Mouse (Mus musculus): ENCODE results near the gene Smpd2.

Gene Smpd2

DNA sequence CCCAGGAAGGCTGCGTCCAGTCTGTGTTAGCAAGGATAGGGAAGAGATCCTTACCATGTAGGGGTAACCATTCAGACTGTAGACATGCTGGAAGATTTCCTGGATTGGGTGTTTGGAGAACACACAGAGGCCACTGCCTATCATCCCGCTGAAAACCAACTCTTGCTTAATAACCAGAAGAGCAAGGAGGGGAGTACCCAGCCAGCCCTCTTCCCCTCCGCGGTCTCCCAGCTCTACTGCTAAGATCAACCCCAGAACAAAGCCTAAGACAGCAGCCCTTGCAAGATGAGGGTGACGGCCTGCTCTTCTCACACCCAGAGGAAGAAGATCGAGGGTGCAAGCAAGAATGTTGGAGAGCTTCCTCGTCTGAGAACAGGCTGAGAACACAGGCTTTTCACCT is 1.3 kb downstream of the Smpd2 start:
- no peak for DNase-seq (ENCODE audit: low spot score)

DNA sequence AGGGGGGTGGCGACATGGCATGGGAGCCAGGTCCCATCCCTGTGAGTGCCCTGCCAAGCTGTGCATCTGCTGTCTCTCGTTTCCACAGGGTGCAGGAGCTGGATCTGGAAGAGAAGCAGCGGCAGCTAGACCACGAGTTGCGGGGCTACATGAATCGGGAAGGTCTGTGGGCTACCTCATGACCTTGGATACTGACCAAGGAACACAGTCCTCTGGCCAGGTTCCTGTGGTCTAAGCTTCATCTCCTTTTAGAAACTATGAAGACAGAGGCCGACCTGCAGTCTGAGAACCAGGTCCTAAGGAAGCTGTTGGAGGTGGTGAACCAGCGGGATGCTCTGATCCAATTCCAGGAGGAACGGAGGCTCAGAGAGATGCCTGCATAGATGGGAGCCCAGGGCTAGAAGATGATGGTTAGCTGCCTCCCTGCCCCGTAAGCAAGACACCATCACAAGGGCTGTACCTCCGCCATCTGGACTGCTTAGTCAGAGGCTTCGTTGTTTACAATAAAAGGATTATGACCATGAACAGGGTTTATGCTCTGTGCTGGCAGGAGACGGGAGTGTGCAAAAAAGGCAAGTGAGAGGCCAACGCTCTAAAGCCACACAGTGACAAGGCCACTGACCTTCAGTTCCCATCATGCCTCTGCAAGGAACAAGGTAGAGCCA is 3.5 kb downstream of the Smpd2 start:
- DNase-seq (ENCODE audit: low spot score) = no peak

DNA sequence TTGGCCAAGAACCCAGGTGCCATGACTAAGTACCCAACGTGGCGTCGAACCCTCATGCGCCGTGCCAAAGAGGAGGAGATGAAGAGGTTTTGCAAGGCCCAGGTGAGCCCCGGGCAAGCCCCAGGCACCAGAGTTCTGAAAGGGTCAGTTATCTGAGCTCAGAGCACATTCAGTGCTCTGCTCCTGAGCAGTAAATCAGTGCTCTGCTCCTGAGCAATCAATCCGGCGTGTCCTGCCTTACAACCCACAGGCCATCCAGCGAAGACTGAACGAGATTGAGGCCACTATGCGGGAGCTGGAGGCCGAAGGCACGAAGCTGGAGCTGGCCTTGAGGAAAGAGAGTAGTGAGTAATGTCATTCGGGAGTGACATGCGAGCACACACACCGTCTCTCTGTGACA is 4.4 kb downstream of the Smpd2 start:
- no peak for DNase-seq (ENCODE audit: low spot score)

DNA sequence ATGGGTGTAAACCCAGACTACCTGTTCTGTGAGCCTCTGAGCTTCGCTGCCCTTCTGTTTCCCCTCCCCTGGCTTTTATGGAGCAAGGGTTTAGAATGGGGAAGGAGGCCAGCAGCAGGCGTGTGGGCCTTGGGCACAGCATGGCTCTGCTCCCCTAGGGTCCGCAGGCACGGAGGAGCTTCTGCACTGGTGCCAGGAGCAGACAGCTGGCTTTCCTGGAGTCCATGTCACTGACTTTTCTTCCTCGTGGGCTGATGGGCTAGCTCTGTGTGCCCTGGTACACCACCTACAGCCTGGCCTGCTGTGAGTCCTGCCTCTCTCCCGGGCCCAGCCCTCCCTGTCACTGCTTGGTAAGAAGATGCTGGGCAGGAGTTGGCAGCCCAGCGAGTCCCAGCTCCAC is 7.7 kb downstream of the Smpd2 start:
- DNase-seq (ENCODE audit: low spot score) = no peak

DNA sequence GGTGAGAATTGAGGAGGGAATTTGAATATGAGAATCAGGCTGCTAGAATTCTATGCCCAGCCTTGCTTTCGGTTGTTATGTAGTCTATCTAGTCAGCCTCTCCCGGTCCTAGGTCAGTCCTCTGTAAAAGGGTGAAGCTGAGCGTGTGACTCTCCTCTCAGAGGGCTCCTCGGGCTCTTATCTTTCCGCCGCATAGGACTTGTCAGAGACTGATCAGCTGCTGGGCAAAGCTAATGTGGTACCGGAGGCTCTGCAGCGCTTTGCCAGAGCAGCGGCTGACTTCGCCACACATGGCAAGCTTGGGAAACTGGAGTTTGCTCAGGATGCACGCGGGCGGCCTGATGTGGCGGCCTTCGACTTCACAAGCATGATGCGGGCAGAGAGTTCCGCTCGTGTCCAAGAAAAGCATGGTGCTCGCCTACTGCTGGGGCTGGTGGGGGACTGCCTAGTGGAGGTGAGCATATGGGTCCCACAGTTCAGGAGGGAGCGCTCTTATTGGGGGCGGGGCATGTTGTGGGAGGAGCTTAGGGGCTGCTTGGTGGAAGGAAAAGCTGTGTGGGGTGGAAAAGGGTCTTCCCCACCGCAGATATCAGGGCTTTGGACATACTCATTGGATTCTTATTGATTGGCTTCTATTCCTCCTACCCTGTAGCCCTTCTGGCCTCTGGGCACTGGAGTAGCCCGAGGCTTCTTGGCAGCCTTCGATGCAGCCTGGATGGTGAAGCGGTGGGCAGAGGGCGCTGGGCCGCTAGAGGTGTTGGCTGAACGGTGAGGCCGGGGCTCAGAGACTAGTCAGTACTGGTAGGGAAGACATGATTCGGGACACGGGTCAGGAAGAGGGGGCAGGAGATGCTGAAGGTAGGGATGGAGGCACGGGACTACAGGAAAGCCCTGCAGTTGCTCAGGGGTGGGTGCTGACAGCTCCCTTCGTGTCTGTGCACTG is 9.0 kb downstream of the Smpd2 start:
- no peak for DNase-seq (ENCODE audit: low spot score)

DNA sequence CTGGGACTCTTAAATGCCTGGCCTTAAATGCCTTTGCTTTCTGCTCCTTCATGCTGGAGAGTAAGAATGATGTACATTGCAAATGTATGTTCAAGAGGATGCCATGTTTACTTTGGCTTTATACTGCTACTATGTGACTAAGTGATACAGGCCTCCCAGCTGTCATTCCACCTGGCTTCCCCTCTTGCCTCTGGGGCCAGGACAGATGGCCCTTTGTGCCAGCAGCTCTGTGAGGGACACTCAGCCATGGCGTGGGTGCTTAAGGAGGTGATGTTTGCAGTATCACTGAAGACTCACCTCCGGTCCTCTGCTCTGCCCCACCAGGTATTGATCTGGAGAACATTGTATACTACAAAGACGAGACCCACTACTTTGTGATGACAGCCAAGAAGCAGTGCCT is 10.2 kb downstream of the Smpd2 start:
- DNase-seq (ENCODE audit: low spot score) = no peak

DNA sequence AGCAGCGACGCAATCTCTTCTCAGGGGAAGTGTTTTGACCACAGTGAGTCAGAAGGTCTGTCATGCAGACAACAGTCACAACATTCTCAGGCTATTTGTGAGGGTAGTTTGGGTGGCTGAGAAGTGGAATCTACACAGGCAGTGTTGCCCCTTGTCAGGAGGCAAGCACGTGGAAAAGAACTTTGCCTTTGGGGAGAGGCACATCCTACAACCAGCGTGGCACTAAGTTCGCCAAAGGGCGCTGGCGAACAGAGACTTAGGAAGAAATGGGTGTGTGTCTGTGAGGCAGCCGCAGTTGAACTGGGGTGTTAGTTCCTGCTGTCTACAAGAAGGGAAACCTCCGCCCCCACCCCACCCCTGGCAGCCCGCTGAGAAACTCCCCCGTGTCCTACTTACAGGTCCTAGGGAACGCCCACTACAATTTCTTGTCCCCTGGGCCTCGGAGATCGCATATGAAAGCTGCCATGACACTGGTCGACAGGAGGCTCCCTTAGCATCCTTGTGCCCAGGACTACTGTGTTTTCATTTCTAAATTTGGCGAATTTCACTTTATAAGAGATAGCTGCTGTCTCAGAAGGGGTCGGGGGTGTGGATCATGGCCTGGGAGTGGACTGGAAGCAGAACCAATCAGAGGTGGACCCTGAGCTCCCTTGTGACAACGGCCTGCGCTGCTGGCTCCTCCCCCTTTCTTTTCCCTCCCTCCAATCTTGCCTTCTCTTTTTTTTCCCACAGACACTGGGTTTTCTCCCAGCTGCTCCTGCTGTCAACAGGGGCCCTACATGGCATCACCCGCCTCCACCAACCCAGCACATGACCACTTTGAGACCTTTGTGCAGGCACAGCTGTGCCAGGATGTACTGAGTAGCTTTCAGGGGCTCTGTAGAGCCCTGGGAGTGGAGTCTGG is 12.6 kb downstream of the Smpd2 start:
- DNase-seq (ENCODE audit: low spot score) = peak; percentile 26

DNA sequence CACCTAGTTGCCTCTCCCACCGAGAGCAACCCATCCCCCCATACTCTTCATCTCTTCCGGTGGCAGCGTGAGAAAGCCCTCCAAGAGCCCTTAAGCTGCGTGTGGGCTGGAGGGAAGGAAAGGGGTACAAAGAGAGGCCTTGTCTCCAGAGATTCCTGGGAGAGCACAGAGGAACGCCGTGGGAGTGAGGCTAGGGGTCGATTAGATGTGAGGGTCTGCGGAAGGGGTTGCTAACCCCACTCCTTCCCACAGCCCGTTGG is 13.2 kb downstream of the Smpd2 start:
- no peak for DNase-seq (ENCODE audit: low spot score)

DNA sequence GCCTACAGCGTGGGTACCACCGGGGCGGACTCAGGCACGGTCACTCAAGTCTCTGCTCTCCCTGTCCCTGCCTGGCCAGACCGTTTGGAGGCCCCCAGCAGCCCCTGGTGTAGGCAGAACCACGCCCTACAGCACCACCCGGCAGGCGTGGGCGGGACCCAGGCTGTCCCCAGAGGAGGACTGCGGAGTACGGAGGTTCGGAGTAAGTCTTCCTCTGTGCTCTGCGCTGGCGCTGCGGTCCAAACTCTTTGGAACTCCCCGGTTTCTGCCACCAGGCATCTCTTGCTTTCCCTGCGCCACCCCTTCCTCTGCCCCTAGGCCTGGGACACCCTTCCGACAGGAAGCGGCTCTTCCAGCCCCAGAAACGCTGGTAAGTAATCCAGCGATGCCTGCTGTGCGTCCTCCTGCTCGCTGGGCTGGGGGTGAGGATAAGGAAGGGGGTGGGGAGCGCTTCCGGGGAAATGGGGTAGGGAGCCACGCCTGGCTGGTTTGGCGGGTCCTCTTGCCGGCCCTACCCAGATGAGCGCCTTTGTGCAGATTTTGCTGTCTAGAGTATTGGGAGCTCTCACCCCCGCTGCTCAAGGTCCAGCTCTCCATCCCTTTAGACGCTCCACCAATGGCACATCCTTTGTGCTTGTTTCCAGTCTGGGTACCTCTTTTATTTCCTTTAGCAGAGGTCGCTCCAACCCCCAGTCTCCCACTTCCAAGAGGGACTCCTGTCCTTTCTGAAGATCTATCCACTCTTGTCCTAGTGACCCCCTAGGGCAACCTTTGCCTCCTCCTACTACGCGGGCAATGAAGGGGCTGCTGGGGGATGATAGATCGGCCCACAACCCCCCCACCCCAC is 13.8 kb downstream of the Smpd2 start, which contains the start of gene Mical1:
Gene Mical1, plus strand, starts transcription at position 144 of the 847 bp plus-strand sequence.
- peak; percentile 39 for DNase-seq (ENCODE audit: low spot score)

DNA sequence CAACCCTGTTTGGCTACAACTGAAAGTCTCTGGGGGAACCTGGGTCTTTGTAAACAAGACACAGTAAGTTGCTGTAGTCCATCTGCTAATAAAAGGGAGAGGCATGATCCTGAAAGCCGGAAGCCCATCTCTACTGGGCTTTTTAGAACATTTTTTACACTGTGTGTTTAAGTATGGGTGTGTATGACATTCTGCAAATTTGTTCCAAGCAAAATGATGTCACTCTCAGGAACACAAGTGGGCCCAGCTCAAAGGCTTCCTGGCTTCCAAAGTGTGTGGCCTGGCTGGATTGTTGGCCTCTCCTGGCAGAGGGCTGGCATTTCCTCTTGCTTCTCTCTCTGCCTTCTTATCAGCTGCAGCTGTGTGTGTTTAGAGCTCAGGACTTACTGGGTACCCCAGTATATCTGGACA is 15.2 kb downstream of the Smpd2 start:
- DNase-seq (ENCODE audit: low spot score) = no peak

DNA sequence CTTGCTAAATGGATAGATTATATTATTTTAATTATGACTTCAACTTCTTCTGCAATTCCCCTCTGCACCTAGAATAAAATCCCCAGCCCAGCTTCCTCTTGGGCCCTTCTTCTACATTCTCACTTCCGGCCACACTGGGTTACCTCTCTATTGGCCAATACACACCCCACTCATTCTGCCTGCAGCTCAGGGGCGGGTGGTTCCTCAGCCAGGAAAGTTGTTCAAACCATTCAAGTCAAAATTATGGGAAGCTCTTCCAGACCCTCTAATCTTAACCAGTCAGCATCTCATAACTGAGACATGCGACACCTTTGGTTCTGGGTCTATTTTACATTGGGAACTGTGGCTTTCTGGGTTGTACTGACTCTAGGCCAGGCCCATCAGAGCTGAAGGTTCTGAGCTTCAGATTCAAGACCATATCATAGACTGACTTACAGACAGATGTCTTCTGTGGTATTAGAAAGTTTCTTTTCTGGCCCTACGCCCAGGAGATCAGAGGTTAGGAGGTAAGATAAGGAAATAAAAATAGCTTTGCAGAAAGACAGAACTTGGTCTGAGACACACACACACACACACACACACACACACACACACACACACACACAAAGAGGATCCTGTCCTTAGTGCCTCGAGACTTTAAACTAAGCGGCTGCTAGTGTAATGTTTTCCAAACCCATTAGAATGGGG is 16.2 kb downstream of the Smpd2 start:
- DNase-seq (ENCODE audit: low spot score) = no peak

DNA sequence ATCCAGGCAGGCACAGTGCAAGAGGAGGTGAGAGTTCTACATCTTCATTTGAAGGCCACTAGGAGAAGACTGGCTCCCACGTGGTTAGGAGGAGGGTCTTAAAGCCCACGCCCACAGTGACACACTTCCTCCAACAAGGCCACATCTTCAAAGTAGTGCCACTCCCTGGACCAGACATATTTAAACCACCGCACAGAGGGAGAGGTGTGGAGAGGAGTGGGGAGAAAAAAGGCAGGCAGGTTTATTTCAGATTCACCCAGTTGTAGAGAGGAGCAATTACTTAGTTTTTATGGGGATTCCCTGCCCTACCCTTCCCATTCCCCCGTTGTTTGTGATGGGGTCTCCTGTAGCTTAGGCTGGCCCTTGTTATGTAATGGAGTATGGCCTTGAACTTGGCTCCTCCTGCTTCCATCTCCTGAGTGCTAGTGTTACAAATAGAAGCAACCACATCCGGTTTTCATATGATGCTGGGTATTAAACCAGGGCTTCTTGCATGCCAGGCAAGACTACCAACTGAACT is 17.1 kb downstream of the Smpd2 start:
- no peak for DNase-seq (ENCODE audit: low spot score)

DNA sequence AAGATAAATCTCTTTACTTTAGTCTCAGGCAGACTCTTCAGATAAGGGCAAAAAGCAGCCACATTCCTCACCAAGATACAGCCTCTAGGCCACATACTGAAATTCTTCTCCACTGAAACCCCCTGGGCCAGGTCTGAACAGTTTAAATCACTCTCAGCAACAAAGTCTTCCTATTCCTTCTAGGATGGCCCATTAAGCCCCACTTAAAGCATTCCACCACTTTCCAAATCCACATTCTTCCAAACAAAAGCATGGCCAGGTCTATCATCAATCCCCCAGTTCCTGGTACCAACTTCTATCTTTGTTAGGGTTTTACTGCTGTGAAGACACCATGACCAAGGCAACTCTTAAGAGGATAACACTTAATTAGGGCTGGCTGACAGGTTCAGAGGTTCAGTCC is 17.6 kb downstream of the Smpd2 start:
- DNase-seq (ENCODE audit: low spot score) = no peak

DNA sequence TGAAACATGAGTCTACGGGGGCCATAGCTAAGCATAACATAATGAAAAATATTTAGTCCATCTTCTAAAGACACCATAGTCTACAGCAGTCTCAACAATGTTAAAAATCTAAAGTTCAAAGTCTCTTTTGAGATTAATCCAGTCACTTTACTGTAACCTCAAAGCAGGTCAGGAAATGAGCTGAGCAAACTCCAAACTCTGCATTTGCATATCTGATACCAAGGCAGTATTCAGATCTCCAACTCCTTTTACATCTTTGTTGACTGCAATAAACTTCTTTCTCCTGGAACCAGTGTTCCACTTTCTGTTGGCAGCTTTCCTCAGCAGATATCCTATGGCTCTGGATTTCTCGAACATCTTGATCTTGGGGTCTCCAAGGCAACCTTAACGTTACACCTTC is 19.5 kb downstream of the Smpd2 start:
- no peak for DNase-seq (ENCODE audit: low spot score)

DNA sequence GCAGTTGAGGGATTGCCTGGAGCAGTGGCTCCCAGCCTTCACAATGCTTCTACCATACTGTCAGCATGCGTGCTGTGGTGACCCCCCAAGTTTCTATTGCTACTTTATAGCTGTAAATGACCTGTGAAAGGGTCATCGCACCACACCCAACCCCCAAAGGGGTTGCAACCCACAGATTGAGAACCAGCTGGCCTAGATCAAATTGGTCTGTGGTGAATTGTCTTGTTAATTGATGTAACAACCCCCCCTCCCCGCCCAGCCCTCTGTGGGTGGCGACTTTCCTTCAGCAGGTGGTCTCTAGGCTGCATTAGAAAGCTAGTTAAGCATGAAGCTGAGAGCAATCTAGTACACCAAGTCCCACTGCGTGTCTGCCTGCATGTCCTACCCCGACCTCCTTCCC is 22.8 kb downstream of the Smpd2 start:
- DNase-seq (ENCODE audit: low spot score) = no peak

DNA sequence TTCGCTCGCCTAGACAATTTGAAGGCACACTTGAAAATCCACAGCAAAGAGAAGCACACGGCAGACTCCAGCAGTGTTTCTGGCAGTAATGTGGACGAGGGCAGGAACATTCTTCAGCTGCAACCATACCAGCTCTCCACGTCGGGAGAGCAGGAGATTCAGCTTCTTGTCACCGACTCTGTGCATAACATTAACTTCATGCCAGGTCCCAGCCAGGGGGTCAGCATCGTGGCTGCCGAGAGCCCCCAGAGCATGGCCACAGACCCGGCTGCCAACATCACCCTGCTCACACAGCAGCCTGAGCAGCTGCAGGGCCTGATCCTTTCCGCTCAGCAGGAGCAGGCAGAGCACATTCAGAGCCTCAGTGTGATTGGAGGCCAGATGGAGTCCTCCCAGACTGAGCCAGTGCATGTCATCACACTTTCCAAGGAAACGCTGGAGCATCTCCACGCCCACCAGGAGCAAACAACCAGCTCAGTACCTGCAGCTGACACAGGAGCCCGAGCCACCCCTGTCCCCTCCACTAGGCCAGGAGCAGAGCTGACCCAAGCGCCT is 25.7 kb downstream of the Smpd2 start:
- no peak for DNase-seq (ENCODE audit: low spot score)

DNA sequence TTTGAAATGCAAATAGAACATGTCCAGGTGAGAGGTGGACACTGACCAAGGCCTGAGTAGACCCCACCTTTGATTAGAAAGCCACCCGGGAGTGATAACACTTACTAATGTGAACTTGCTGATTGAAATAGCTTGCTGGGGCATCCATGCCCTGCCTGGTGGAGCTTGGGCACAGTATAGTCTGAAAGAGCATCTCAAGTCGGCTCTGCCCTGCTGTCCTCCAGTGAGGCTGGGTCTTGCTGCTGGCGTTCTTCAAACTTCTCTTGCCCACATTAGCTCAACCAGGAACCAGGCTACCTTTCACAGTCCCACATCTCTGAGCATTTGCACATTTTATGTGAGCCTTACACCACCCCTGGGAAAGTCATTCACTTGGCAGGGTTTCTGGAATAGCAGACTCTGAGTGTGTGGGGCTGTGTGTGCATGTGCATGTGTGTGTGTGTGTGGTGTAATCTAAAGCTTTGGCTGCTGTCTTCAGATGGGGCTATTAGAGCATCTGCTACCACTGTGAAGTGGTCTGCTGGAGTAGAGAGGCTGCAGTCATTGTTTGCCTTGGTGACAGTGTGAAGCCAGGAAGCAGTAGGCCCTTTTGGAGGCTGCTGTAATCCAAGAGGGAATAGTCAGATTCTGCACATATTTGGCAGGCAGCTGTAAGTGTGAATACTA is 29.0 kb downstream of the Smpd2 start:
- no peak for DNase-seq (ENCODE audit: low spot score)

DNA sequence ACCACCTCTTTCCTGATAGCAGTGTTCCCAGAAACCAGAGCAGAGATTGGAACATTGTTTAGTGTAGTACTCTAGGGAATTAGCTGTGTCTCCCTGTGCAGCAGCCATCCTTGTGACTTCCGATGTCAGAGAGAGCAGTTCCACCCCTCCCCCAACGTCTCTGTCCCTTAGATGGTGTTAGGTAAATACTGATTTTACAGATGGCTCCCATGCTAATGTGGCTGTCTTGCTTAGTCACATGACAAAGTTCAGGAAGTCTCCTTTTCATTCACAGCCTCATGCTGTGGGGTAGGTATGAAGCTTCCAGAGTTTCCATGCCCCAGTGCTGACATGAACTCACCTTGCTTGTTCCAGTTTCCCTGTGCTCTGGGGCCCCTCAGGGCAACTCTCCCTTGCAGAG is 29.7 kb downstream of the Smpd2 start:
- no peak for DNase-seq (ENCODE audit: low spot score)

DNA sequence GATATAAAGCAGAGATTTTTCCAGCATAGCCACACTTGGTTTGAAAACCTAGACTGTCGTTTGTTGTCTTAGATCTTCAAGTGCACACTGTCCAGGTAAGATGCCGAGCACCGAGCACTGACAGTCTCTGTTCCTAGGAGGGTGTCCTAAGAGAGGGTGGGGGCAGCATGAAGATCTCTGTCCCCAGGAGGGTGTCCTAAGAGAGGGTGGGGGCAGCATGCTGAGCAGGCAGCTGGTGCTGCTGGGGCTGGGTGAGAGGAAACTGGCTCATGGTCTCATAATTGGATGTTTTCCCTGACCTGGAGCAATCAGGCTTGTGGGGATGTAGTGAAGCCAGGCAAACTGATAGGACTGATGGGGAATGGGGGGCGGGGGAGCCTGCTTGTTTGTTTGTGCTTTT is 30.2 kb downstream of the Smpd2 start:
- DNase-seq (ENCODE audit: low spot score) = no peak

DNA sequence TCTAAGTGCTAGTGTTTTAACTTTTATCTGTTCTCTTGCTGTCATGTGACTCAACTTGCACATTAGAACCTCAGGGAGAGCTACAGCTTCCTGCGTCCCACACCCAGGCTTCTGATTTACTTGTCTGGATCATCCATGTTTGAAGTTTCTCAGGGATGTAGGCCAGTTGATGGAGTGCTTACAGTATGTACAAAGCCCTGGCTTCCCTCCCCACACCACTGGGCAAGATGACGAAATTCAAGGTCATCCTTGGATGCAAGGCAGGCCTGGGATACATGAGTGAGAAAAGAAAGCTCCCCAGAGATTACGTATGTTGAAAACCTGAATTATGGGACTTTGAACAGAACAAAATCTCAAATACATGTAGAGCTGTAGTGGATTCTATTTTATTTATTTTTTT is 37.4 kb downstream of the Smpd2 start:
- DNase-seq (ENCODE audit: low spot score) = no peak

Measured in ovary, postnatal 14 days (tissue).